Mouse (Mus musculus): ENCODE measurements around the gene Cdkn1b. TPM values are rescaled to one million over a fixed set of nuclear protein-coding genes. Genes with fewer than 3 reads are reported as not detected.

Cdkn1b gene
- polyA plus RNA-seq (2014; fragmentation: Illumina TruSeq; extraction: RNeasy Lipid Tissue Mini Kit (QIAGEN cat#74804); ENCODE audit: insufficient read depth, low read depth, low replicate concordance), result 44.2 TPM

DNA sequence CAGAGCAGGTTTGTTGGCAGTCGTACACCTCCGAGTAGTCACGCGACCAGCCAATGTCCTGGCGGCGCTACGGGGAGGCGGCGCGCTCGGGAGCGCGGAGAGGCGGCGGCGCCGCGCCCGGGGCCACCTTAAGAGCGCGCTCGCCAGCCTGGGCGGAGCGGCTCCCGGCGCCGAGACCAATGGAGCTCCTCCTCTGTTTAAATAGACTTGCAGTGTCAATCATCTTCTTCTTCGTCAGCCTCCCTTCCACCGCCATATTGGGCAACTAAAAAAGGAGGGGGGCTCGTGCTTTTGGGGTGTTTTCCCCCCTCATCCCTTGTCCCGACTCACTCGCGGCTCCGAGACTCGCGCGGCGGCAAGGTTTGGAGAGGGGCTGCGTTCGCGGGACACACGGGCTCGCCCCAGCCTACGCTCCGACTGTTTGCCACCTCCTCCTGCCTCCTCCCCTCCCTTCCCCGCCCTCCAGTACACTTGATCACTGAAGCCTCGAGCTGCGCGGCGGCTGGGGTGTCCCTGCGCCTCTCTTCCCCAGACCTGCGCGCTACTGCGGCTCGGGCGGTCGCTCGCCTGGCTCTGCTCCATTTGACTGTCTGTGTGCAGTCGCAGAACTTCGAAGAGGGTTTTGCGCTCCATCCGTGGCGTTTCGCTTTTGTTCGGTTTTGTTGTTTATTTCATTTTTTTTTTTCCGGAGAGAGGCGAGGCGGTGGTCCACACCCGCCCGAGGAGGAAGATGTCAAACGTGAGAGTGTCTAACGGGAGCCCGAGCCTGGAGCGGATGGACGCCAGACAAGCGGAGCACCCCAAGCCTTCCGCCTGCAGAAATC is at the start of gene Cdkn1b:
Gene Cdkn1b (plus strand): TSS at position 212 of the 824 bp plus-strand sequence.

DNA sequence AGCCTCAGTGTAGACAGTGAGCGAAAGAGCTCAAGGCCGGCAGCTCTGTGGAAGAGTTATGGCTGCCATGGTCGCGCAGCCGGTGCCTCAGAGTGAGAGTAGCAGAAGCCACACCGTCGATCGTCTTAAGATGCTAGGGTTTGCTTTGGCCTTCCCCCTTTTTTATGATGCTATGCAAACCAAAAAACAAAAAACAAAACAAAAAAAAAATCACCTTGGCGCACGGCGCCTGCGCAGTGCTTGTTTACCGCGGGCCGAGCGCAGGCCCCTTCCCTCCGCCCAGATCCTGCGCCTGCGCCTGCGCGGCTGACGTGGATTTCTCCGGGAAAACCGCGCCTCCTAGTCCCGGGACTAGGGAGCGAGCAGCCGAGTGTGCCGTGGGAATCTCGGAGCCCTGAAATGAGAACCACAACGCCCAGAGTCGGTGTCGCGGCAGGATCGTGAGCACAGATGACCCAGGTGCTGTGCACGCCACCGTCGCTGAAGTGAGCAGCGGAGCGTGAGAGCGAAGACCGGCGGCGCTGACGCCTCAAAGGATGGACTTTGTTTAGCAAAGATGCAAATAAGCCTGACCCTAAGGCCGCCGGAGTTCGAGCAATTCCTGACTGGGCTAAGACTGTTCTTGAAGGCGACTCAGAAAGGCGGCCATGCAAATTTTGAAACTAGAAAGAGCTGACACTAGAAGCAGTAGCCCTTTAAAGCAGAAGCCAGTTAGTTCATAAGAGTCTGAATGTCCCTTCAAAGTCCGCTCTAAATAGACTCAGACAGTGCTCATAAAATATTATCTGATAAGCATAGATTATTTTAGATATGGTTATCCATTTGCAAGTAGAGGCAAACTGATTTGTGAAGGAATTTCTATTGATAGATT is 21.9 kb upstream of the Cdkn1b start, which contains the start of gene Gpr19:
Gene Gpr19 (minus strand): TSS at position 484 of the 871 bp plus-strand sequence.

Other genes starting within 250 kb of the Cdkn1b start
- gene Dusp16, start 127.8 kb upstream of the Cdkn1b start, polyA plus RNA-seq (2014; fragmentation: Illumina TruSeq; extraction: RNeasy Lipid Tissue Mini Kit (QIAGEN cat#74804); ENCODE audit: insufficient read depth, low read depth, low replicate concordance), result 16.1 TPM
- 21.3 TPM for gene Crebl2, start 90.2 kb upstream of the Cdkn1b start, polyA plus RNA-seq (2014; fragmentation: Illumina TruSeq; extraction: RNeasy Lipid Tissue Mini Kit (QIAGEN cat#74804); ENCODE audit: insufficient read depth, low read depth, low replicate concordance)
- 3.8 TPM for gene Gpr19, start 21.8 kb upstream of the Cdkn1b start, polyA plus RNA-seq (2014; fragmentation: Illumina TruSeq; extraction: RNeasy Lipid Tissue Mini Kit (QIAGEN cat#74804); ENCODE audit: insufficient read depth, low read depth, low replicate concordance)
- 1.5 TPM for gene Apold1, start 61.3 kb downstream of the Cdkn1b start, polyA plus RNA-seq (2014; fragmentation: Illumina TruSeq; extraction: RNeasy Lipid Tissue Mini Kit (QIAGEN cat#74804); ENCODE audit: insufficient read depth, low read depth, low replicate concordance)
- gene Ddx47, start 91.2 kb downstream of the Cdkn1b start, polyA plus RNA-seq (2014; fragmentation: Illumina TruSeq; extraction: RNeasy Lipid Tissue Mini Kit (QIAGEN cat#74804); ENCODE audit: insufficient read depth, low read depth, low replicate concordance), result 50.1 TPM
- gene Gprc5a, start 145.2 kb downstream of the Cdkn1b start, polyA plus RNA-seq (2014; fragmentation: Illumina TruSeq; extraction: RNeasy Lipid Tissue Mini Kit (QIAGEN cat#74804); ENCODE audit: insufficient read depth, low read depth, low replicate concordance), result 320 TPM
- not detected for gene Gprc5d, start 197.9 kb downstream of the Cdkn1b start, polyA plus RNA-seq (2014; fragmentation: Illumina TruSeq; extraction: RNeasy Lipid Tissue Mini Kit (QIAGEN cat#74804); ENCODE audit: insufficient read depth, low read depth, low replicate concordance)

All from lung, adult 10 weeks (tissue).